Mouse (Mus musculus): ENCODE data around the gene Vav2.

The Vav2 gene

DNA sequence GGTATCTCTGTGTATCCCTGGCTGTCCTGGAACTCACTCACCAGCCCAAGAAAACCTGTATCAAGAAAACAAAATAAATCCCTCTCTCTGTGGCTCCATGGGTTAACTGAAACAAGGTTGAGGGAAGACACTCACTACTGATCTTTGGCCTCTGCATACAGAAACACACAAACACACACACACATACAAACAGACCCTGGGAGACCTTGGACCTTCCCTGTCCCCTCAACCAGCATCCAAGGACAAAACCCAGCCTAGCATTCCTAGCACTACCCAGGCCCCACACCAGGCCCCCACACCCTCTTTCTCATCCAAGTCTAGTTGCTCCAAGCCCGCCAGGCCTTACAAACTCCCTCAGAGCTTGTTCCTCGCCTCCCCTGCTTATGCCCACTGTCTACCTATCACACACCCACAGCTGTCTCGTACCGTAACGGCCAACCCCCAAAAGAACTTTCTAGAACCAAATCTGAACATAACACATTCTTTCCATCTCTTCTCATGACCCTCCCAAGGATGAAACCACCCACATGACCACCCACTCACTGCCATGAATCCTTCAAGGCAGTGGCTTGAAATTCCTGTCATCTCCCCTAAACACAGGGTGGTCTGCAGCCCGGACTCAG lies 16.2 kb downstream of the Vav2 start:
- no peak for DNase-seq (ENCODE audit: low spot score in 2 of 2)

DNA sequence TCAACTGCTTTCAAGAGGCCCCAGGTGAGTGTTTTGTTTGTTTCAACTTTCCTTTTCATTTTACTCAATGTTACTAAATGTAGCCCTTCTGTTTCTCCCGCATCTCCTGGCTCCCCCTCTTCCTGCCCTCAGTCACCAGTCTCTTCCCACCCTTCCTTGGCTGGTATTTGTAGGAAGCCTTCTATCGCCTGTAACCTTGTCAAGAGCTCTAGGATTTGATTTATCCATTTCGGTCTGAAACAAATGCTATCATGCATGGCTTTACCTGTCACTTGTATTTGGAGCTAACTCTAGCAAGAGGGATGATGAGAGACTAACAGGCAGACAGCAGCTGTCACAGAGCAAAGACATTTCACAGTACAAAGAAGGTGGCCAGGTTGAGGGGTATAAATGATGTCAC lies 18.6 kb downstream of the Vav2 start:
- DNase-seq (ENCODE audit: low spot score in 2 of 2) = no peak

DNA sequence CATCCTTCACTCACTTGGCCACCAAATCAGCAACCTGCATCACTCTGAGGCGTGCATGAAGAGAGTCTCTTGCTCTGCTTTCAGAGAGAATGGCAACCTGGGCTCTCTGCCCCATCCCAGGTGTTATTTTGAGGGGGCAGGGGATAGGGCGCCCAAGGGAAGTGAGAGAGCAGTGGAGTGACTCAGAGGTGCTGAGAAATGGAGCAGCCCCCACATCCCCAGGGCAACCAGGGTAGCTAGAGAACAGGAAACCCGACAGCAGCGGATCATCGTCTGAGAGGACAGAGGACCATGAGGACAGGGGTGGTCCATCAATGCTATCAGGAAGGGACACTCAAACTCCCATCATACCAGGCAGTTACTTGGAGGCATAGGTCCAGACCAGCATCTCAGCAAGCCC lies 19.9 kb downstream of the Vav2 start:
- no peak for DNase-seq (ENCODE audit: low spot score in 2 of 2)

DNA sequence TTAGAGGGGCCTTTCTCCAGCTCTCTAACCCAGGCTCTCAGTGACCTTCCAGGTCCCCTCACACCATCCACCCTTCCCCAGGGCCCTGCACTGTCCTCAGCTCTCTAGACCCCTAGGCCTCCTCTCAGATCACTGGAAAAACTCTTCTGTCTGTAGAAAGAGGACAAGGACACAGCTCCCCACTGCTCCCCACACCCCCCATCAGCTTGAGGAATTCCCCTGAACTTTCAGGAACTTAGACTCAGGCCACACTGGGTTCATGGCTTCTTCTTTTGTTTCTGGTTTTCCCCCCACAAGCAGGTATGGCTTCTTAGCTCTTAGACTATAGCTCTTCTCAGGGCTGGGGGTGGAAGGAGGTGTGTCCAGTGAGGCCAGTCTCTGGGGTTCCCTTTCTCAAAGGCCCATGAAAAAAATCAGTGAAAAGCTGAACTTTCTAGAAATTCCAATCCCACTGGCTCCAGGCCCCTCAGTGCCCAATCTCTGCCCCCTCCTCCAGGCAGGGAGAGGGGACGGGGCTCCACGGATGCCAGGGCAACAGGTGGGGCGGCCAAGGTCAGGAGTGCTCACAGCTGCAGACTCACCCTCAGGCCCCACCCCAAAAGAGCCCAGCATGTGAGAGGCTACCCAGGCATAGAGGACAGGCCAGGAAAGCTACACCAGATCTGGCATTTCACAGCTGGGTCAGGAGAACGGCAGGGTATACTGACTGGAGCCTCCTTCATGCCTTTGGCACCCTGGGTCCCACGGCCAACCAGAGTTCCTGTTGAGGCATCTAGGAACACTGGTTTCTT lies 21.5 kb downstream of the Vav2 start:
- no peak for DNase-seq (ENCODE audit: low spot score in 2 of 2)

DNA sequence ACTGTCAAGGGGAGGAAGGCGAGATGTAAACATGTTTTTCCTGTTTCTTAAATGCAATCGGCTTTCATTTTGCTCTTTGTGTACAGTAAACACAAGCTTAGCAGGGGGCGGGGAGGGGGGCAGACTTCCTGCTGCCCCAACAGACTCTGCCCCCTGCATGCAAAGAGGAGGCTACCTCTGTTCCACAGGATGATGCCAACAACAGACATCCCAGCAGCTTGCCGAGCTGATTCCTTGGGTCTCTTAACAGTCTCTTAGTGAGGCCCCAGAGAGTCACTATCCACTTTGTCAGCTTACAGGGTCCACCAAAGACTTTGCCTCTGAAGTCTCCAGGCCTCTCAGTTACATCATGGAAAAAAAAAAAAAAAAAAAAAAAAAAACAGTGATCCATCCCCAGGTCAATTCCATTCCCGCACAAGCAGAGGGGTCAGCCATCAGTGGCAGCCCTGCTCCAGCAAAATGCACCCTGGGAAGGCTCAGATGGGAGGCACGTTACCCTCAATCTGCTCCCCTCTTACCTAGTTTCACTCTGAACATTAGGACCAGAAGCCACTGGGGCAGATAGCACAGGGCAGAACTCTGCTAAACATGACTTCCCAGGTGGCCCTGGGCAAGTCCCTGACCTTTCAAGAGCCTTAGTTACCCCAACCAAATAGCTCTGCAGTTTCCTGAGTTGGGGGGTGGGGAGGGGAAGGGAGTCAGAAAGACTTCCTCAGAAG lies 22.3 kb downstream of the Vav2 start:
- DNase-seq (ENCODE audit: low spot score in 2 of 2) = no peak

DNA sequence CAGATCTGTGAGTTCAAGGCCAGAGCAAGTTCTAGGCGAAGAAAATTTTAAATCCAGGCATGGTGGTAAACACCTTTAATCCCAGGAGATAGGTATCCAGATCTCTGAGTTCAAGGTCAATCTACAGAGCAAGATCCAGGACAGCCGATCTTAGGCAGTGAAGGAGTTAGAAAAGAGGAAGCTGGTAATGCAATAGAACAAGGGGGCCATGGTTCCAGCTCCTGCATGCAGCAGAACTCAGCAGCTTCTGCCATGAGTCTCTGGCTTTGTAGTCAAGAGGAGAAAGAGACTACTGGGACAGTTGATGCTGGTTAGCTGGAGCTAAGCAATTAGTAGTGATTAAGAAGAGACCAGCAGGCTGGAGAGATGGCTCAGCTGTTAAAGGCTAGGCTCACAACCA lies 25.3 kb downstream of the Vav2 start:
- no peak for DNase-seq (ENCODE audit: low spot score in 2 of 2)

DNA sequence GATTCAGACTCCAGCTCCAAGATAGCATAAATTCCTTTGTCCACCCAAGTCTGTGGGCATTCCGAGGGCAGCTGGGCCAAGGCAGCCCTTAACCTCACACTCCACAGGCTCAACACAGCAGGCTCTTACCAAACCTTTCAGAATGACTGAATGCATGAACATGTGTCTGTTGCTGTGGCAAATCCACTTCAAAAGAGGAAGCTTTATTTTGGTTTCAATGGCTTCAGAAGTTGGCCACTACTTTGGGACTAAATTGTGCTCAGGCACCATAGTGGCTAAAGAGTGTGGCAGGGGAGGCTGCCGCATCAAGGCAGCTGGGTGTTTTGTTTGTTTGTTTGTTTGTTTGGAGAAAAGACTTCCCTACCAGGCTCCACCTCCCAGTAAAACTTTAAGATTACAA lies 26.8 kb downstream of the Vav2 start:
- no peak for DNase-seq (ENCODE audit: low spot score in 2 of 2)

DNA sequence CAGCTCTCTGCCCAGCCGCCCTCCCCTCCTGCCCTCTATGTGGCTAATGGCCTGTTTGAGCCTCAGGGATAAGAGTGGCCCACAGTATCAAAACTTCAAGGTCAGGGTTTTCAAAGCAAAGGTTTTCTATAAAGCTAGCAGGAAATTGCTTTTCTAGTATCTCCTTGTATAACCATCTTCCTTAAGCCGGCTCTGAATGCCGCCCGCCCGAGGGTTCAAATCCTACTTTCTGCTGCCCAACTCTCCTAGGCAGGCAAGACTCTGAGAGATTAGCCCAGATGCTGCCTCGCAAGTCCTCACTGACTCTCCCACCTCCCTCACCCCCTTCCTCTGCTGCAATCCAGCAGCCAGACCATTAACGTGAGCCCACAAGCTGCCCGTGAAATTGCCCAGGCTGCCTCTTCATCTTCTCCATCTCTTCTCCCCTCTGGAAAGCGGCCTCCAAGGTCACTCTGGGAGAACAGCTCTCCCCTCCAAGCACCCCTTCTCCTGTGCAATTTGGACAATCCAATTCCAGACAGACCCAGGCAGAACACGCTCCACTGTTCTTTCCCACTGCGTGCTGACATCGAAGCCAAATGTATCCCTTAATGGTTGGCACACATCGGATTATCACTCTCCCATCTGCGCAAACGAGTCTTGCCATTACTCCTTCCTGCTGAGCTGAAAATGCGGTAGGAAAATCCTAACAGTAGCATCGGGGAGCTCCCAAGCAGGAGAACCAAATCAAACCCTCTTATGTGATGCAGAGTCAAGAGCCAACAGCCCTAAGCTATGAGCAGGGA lies 30.0 kb downstream of the Vav2 start:
- DNase-seq (ENCODE audit: low spot score in 2 of 2) = no peak

DNA sequence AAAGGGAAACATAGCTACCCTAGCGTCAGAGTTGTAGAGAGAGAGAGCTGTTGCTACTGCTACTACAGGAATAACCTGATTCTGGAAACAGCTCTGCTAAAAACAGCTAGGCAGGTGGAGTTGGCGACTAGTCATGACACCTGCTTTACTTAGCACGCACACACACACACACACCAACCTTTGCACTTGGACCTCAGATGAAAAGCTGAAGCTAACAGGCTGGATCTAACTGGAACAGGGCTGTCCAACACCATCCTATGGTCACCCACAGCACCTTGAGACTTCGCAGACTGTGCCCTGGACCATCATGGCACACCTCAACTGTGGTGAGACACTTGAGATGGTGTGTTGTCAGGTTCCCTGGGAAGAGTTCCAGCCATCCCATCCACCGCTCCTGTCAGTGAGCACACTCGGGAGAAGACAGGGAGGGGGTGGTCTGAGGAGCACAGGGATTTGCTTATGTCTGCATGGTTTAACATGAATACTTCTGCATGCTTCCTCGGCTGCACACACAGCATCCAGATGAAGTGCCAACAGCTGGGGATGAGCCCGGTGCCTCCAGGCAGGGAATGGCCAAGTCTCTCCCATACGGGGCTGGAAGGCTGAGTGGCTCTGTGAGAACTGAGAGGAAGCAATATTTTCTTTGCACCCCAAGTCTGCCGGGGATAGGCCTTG lies 32.5 kb downstream of the Vav2 start:
- peak in 1 of 2 experiments; percentile 41 for DNase-seq (ENCODE audit: low spot score in 2 of 2)

DNA sequence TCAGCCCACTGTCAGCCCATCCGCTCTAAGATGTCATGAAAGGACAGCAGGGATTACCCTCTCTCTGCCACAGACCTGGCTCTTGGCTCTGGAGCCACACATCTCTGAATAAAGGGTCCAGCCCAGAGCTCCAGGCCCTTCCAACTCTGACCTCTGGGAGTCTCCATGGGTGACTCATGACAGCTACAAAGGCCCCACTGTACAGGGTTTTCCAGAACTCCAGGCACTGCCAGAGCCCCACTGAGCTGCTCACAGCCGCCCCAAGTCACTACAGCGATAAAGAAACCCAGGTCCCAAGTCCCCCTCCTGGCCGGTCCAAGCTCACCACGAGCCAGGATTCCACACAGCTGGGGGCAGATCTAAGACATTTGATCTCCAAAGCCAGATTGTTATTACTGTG lies 34.6 kb downstream of the Vav2 start:
- DNase-seq (ENCODE audit: low spot score in 2 of 2) = no peak

DNA sequence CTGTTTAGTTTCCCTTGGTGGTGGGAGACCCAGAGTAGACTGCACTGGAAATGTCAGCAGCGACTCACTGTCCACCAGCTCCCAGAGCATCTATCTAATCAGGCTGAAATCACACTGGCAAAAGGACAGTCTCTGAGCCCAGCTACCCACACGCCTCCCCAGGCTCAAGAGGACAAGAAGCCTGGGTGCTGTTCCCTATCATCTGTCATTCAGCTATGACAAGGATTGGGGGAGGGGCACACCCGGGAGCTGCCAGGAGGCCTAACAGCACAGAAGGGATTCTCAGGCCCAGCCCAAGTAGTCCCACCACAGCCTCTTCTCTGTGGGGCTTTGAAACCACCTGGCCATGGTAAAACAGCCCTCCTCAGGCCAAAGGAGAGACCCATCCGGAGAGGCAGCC lies 36.1 kb downstream of the Vav2 start:
- no peak for DNase-seq (ENCODE audit: low spot score in 2 of 2)

DNA sequence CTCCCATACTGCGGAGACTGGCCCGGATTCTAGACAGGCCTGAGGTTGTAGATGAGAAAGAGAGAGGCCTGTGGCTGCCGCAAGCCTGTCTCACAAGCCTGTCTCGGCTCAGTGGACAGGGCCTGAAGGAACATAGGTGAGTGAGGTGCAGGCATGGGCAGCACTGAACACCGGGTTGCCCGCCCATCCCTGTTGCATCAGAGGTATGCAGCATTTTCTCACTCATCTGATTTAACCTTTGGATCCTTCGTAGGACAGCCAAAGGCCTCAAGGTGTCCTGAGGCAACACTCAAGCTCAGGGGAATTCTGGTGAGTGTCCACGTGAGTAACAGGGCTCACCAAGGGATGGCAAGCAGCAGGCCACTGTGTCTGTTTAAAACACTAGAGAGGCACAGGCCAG lies 36.5 kb downstream of the Vav2 start:
- no peak for DNase-seq (ENCODE audit: low spot score in 2 of 2)

DNA sequence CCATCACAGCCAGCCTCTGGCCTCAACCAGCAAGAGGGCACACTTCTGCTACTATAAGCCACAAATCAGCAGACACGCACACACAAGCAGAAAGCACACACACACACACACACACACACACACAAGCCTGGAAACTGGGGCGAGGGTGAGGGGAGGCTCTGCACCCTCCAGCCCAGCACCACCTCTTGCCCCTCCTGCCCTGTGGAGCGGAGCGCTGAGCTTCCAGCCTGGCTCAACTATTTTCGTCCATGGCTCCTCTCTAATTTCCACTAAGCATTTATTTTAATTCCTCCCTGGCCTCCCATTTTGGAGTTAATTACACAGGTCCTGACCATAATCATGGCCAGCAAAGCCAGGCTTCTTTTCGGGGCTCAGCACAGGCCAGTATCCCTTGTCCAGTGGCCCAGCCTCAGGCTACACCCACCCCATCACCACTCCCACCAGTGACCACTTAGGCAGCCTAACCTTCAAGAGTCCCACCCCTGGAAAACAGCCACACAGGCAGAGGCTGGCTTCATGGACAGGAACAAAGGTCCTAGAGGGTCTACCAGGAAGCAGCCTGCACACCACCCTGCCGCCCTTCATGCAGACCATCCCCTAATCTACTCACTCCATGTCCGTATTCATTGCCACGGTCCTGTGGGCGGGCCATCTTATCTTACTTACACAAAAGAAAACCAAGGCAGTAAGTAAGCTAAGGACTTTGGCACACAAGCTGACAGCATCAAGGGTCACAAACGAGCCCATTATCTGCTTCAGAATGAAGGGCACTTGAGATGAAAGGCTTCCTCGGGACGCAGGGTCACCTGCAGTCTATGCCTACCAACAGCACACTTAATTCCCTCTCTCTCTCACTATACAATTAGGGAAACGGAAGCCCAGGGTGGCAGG lies 37.3 kb downstream of the Vav2 start:
- no peak for DNase-seq (ENCODE audit: low spot score in 2 of 2)

DNA sequence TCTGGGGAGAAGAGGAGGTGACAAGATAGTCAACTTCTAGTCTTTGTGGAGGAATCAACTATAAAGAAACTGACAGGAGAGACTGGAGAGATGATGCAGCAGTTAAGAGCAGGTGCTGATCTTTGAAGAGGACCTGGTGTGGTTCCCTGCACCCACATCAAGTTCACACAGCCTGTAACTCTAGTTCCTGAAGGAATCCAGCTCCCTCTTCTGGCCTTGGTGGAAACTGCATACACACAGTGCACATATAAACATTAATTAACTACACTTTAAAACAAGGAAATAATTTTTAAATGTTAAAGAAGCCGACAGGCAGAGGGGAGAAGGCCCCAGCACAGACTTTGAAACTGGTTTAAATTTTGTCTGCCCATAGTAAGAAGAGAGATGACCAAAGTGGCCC lies 39.6 kb downstream of the Vav2 start:
- DNase-seq (ENCODE audit: low spot score in 2 of 2) = no peak

DNA sequence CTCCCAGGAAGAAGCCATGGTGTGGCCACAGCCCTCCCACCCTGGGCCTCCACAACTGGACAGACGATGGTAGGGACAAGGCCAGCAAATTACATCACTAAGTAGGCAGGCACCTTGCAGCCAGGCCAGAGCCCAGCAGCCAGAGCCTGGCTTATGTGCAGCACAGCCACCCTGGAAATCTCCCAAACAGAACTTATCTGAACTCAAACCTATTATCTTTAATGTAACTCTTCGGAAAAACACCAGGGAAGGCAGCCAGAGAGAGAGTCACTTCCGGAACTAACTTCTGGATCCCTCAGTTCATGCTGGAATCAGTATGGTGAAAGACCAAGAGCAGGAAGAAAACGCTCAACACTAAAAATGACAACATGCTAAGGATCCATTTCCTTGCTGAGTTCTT lies 45.1 kb downstream of the Vav2 start:
- DNase-seq (ENCODE audit: low spot score in 2 of 2) = no peak

DNA sequence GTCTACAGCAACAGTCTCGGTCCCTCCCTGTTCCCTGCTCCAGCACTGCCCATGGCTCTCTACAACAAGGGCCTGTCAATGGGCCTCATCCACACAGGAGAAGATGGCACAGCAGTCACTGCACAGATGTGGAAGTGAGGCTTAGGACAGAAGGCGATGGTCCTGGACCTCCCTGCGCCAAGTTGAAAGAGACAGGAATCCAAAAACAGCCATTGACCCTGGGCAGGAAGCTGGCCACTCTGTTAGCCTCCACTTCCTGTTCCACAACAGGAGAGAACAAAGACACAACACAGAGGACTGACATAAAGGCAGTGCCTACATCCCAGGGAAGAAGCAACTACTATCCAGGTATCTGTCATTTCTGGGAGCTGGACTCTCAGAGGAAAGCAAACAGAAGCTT lies 45.6 kb downstream of the Vav2 start:
- DNase-seq (ENCODE audit: low spot score in 2 of 2) = no peak

DNA sequence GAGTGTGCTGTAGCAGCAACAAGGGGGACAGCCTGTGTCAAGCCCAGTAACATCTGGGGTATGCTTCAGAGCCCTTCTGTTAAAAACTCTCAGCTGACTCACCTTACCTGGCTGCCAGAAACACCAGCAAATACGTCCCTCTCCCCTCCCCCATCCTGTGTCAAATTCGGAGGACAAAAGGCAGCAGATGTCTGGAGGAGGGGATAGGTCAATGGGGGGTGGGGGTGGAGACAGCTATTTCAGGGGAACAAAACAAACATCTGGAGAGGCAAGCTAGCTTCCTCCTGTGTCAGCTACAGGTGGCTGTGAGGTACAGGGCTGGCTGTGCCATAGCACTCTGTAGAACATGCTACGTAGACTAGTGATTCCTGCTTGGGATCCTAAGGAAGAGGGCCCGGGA lies 49.0 kb downstream of the Vav2 start:
- DNase-seq (ENCODE audit: low spot score in 2 of 2) = no peak

DNA sequence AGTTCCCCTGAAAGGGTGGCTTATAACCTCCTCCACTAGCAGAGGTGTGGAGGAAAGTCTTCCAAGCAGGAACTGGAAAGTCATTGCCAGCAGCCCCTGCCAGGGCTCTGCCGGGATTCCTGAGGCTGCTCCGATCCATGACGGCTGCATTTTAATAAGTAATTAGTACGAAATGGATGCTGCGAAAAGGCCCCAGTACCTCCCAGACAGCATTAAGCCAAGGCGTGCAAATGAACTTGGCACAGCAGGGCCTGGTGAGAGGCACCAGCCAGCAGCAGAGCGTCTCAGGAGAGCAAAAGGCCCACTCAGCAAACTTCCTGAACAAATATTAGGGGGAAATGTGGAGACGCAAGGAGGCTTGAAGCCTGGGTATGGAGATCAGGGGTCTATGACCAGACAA lies 49.7 kb downstream of the Vav2 start:
- DNase-seq (ENCODE audit: low spot score in 2 of 2) = peak; percentile 37 to 50

DNA sequence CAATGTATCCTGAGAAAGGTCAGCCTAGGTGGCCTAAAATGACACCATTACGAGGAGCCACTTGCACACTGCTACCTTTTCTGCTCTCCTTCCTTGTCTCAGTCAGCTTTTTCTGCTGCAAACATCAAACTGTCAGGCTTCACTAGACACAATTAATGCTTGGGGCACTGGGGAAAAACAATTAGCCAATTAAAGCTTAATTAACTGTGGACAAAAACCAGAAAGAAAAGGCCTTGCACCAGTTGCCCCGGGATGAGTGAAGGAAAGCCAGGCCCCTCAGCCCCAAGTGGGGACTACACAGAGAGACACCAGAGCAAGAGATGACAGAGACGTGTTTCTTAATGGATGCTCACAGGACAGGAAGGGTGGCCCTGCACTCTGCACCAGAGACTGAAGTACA lies 51.7 kb downstream of the Vav2 start:
- no peak for DNase-seq (ENCODE audit: low spot score in 2 of 2)

DNA sequence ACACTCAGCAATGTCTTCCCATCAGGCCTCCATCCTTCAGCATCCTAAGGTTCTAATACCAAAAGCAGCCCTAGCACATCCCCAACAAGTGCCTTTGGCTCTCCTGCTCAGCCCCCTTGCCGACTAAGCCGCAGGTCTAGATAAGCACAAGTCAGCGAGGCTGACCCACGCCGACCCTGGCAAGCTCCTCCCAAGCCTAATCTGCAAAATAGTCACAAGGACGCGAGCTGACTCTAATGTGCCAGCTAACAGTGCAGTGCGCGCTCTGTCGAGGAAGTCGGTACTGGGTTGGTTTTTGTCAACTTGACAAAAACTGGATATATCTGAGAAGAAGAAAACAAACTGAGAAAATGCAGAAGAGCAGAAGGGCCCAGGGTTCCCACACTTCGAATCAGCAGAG lies 53.5 kb downstream of the Vav2 start:
- DNase-seq (ENCODE audit: low spot score in 2 of 2) = no peak

DNA sequence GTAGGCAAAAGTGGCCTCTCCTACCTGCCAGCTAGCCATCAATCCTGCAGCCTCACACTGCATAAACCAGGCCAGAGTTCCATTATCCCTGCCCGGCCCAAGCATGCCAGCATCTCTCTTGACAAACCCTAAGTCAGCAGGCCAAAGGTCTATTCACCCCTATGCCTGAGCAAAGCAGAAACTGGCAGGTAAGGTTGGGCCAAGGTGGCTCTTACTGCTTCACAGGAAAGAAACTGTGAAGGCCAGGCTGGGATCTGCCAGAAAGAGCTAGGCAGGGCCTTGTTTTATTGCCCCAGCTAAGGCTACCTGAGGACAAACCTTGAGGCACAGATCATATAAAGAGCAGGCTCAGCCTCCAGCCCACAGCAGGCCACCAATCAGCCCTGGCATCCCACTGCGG lies 55.4 kb downstream of the Vav2 start:
- DNase-seq (ENCODE audit: low spot score in 2 of 2) = no peak

Data from right cerebral cortex, postnatal 10 days (tissue).